Mouse (Mus musculus) thymus, postnatal 4 days (tissue): ENCODE data around the gene Gm20388.
"Not testable (repeated sequence)": the region's sequence is repeated elsewhere in the genome, so short reads cannot be mapped to it uniquely, and the experiment has no call there.

Experiments used
- DNase-seq: peaks from one replicate; pipeline ENCODE4 v3.0.0; 2021

Gene Gm20388

GRCm38 (mm10) chr8:124152771-124153170 lies 4242.1 kb downstream of the Gm20388 start:
- no peak for DNase-seq

GRCm38 (mm10) chr8:124156324-124156723 lies 4245.7 kb downstream of the Gm20388 start:
- DNase-seq, result no peak

- DNase-seq, result no peak
These were observed 4251.0 kb downstream of the Gm20388 start for GRCm38 (mm10) chr8:124161683-124162082.

GRCm38 (mm10) chr8:124163258-124163657 lies 4252.6 kb downstream of the Gm20388 start:
- no peak for DNase-seq

GRCm38 (mm10) chr8:124169749-124170148 lies 4259.1 kb downstream of the Gm20388 start:
- no peak for DNase-seq

- DNase-seq, result no peak
These were observed 4260.0 kb downstream of the Gm20388 start for GRCm38 (mm10) chr8:124170671-124171070.

GRCm38 (mm10) chr8:124171557-124172528 lies 4261.2 kb downstream of the Gm20388 start:
- DNase-seq, result peak; percentile 51

GRCm38 (mm10) chr8:124173688-124174087 lies 4263.0 kb downstream of the Gm20388 start:
- DNase-seq, result peak; percentile 37

GRCm38 (mm10) chr8:124176133-124176532 lies 4265.5 kb downstream of the Gm20388 start:
- DNase-seq, result no peak

- DNase-seq, result not testable (repeated sequence)
These were observed 4266.5 kb downstream of the Gm20388 start for GRCm38 (mm10) chr8:124177092-124177491.

- no peak for DNase-seq
These were observed 4270.2 kb downstream of the Gm20388 start for GRCm38 (mm10) chr8:124180681-124181445.

GRCm38 (mm10) chr8:124181751-124182150 lies 4271.1 kb downstream of the Gm20388 start:
- DNase-seq, result no peak

- no peak for DNase-seq
These were observed 4271.6 kb downstream of the Gm20388 start for GRCm38 (mm10) chr8:124182224-124182623.

- no peak for DNase-seq
These were observed 4273.4 kb downstream of the Gm20388 start for GRCm38 (mm10) chr8:124184078-124184477.

- DNase-seq, result no peak
These were observed 4273.9 kb downstream of the Gm20388 start for GRCm38 (mm10) chr8:124184507-124184906.

- no peak for DNase-seq
These were observed 4274.4 kb downstream of the Gm20388 start for GRCm38 (mm10) chr8:124185081-124185480.

- peak; percentile 60 for DNase-seq
These were observed 4279.7 kb downstream of the Gm20388 start for GRCm38 (mm10) chr8:124190388-124190787.

- DNase-seq, result no peak
These were observed 4281.6 kb downstream of the Gm20388 start for GRCm38 (mm10) chr8:124192242-124192641.

GRCm38 (mm10) chr8:124192976-124193375 lies 4282.3 kb downstream of the Gm20388 start:
- DNase-seq, result no peak

GRCm38 (mm10) chr8:124193992-124194391 lies 4283.4 kb downstream of the Gm20388 start:
- DNase-seq, result no peak

- no peak for DNase-seq
These were observed 4285.6 kb downstream of the Gm20388 start for GRCm38 (mm10) chr8:124196195-124196594.

GRCm38 (mm10) chr8:124196797-124197196 lies 4286.2 kb downstream of the Gm20388 start:
- DNase-seq, result peak; percentile 11

GRCm38 (mm10) chr8:124198230-124198629 lies 4287.6 kb downstream of the Gm20388 start:
- DNase-seq, result no peak

- no peak for DNase-seq
These were observed 4289.8 kb downstream of the Gm20388 start for GRCm38 (mm10) chr8:124200400-124200799.
